Mouse (Mus musculus): ENCODE measurements around the gene Pnpla1.

Pnpla1 gene

GRCm38 (mm10) chr17:28885231-28885630, 27.0 kb downstream of the Pnpla1 start:
- in situ Hi-C loops (cut with MseI, MboI) = no loop called here

- in situ Hi-C loops (cut with MseI, MboI) = no loop called here
Measured at GRCm38 (mm10) chr17:28886266-28886665, 28.1 kb downstream of the Pnpla1 start.

- in situ Hi-C loops (cut with MseI, MboI) = no loop called here
Measured at GRCm38 (mm10) chr17:28894050-28894767, 36.0 kb downstream of the Pnpla1 start.

- in situ Hi-C loops (cut with MseI, MboI) = no loop called here
Measured at GRCm38 (mm10) chr17:28895217-28895875, 37.1 kb downstream of the Pnpla1 start.

GRCm38 (mm10) chr17:28896095-28896780, 38.0 kb downstream of the Pnpla1 start:
- in situ Hi-C loops (cut with MseI, MboI) = no loop called here

GRCm38 (mm10) chr17:28897817-28898216, 39.6 kb downstream of the Pnpla1 start:
- in situ Hi-C loops (cut with MseI, MboI) = no loop called here

GRCm38 (mm10) chr17:28898249-28898648, 40.0 kb downstream of the Pnpla1 start:
- in situ Hi-C loops (cut with MseI, MboI) = no loop called here

- in situ Hi-C loops (cut with MseI, MboI) = no loop called here
Measured at GRCm38 (mm10) chr17:28899427-28899826, 41.2 kb downstream of the Pnpla1 start.

- in situ Hi-C loops (cut with MseI, MboI) = no loop called here
Measured at GRCm38 (mm10) chr17:28901559-28901958, 43.3 kb downstream of the Pnpla1 start.

GRCm38 (mm10) chr17:28904546-28905376, 46.5 kb downstream of the Pnpla1 start:
- in situ Hi-C loops (cut with MseI, MboI) = no loop called here

GRCm38 (mm10) chr17:28905377-28905916, 47.2 kb downstream of the Pnpla1 start:
- in situ Hi-C loops (cut with MseI, MboI) = no loop called here

- in situ Hi-C loops (cut with MseI, MboI) = no loop called here
Measured at GRCm38 (mm10) chr17:28907959-28908358, 49.7 kb downstream of the Pnpla1 start.

- in situ Hi-C loops (cut with MseI, MboI) = no loop called here
Measured at GRCm38 (mm10) chr17:28909252-28909941, 51.2 kb downstream of the Pnpla1 start.

GRCm38 (mm10) chr17:28910139-28910538, 51.9 kb downstream of the Pnpla1 start:
- in situ Hi-C loops (cut with MseI, MboI) = no loop called here

GRCm38 (mm10) chr17:28913200-28913599, 55.0 kb downstream of the Pnpla1 start:
- in situ Hi-C loops (cut with MseI, MboI) = no loop called here

GRCm38 (mm10) chr17:28913940-28914339, 55.7 kb downstream of the Pnpla1 start:
- in situ Hi-C loops (cut with MseI, MboI) = no loop called here

GRCm38 (mm10) chr17:28915060-28915628, 56.9 kb downstream of the Pnpla1 start, which contains the start of gene 4930539E08Rik:
Gene 4930539E08Rik, minus strand, starts transcription at chr17:28915324.
- in situ Hi-C loops (cut with MseI, MboI) = no loop called here

GRCm38 (mm10) chr17:28916520-28916919, 58.3 kb downstream of the Pnpla1 start:
- in situ Hi-C loops (cut with MseI, MboI) = no loop called here

GRCm38 (mm10) chr17:28921086-28921485, 62.9 kb downstream of the Pnpla1 start:
- in situ Hi-C loops (cut with MseI, MboI) = no loop called here

GRCm38 (mm10) chr17:28922096-28922495, 63.9 kb downstream of the Pnpla1 start:
- in situ Hi-C loops (cut with MseI, MboI) = no loop called here
